Mouse (Mus musculus): ENCODE data around the gene Cep78. TPM values are rescaled to one million over a fixed set of nuclear protein-coding genes. Genes with fewer than 3 reads are reported as not detected.

Cep78 gene
- polyA plus RNA-seq, 1 experiment, result 1.9 TPM

- H3K4me1 ChIP-seq (ENCODE audit: control insufficient read depth, insufficient read depth, insufficient read length), result no peaks in the 10 kb centered on the region
- no peak overlapping the region for H3K27ac ChIP-seq (ENCODE audit: insufficient read depth, low read length)
- H3K4me3 ChIP-seq (ENCODE audit: extremely low read depth, insufficient read depth, insufficient read length), result no peak overlapping the region
- TF ChIP-seq CTCF (IDR thresholded peaks at IDR 0.05; ENCODE audit: extremely low read depth, insufficient read depth, insufficient read length, insufficient replicate concordance) (no peak), POLR2A (IDR thresholded peaks at IDR 0.05; ENCODE audit: low read depth, low read length) (no peak)
- no peaks in the 10 kb centered on the region for H3K27me3 ChIP-seq (ENCODE audit: control insufficient read depth, insufficient read depth, low read length)
- 90% methylated on average over 4 of the region's 4 CpGs for WGBS
- no peak for DNase-seq (ENCODE audit: low read depth in 1 of 2, low spot score in 2 of 2)
- H3K36me3 ChIP-seq (ENCODE audit: control insufficient read depth, insufficient read depth, low read length), result peaks cover 7% of the 10 kb centered on the region
Measured at GRCm38 (mm10) chr19:15973365-15973764, 11.4 kb downstream of the Cep78 start.

- peaks cover 3% of the 10 kb centered on the region; the same call in 1 of the 2 replicates for H3K36me3 ChIP-seq (ENCODE audit: control insufficient read depth, insufficient read depth, low read length)
- no peaks in the 10 kb centered on the region; the same call in 1 of the 2 replicates for H3K4me1 ChIP-seq (ENCODE audit: control insufficient read depth, insufficient read depth, insufficient read length)
- WGBS, result 51% methylated on average over 3 of the region's 3 CpGs
- H3K4me3 ChIP-seq (ENCODE audit: extremely low read depth, insufficient read depth, insufficient read length), result no peak overlapping the region
- H3K27ac ChIP-seq (ENCODE audit: insufficient read depth, low read length), result no peak overlapping the region
- DNase-seq (ENCODE audit: low read depth in 1 of 2, low spot score in 2 of 2), result peak; percentile 23 to 25
- no peaks in the 10 kb centered on the region for H3K27me3 ChIP-seq (ENCODE audit: control insufficient read depth, insufficient read depth, low read length)
- no peak for TF ChIP-seq POLR2A (IDR thresholded peaks at IDR 0.05; ENCODE audit: low read depth, low read length)
- no peak; the same call in 1 of the 2 replicates for TF ChIP-seq CTCF (IDR thresholded peaks at IDR 0.05; ENCODE audit: extremely low read depth, insufficient read depth, insufficient read length, insufficient replicate concordance)
Measured at GRCm38 (mm10) chr19:15965082-15965481, 19.7 kb downstream of the Cep78 start.

GRCm38 (mm10) chr19:15964533-15964932, 20.3 kb downstream of the Cep78 start:
- TF ChIP-seq CTCF (IDR thresholded peaks at IDR 0.05; ENCODE audit: extremely low read depth, insufficient read depth, insufficient read length, insufficient replicate concordance) (no peak), POLR2A (IDR thresholded peaks at IDR 0.05; ENCODE audit: low read depth, low read length) (no peak)
- Histone ChIP-seq H3K36me3 (ENCODE audit: control insufficient read depth, insufficient read depth, low read length) (peaks cover 3% of the 10 kb centered on the region; the same call in 1 of the 2 replicates), H3K27me3 (ENCODE audit: control insufficient read depth, insufficient read depth, low read length) (no peaks in the 10 kb centered on the region), H3K27ac (ENCODE audit: insufficient read depth, low read length) (no peak overlapping the region), H3K4me1 (ENCODE audit: control insufficient read depth, insufficient read depth, insufficient read length) (no peaks in the 10 kb centered on the region; the same call in 1 of the 2 replicates), H3K4me3 (ENCODE audit: extremely low read depth, insufficient read depth, insufficient read length) (no peak overlapping the region)
- WGBS, result 49% methylated on average over 7 of the region's 7 CpGs
- DNase-seq (ENCODE audit: low read depth in 1 of 2, low spot score in 2 of 2), result peak in 1 of 2 experiments; percentile 48

GRCm38 (mm10) chr19:15963011-15963695, 21.6 kb downstream of the Cep78 start:
- H3K4me1 ChIP-seq (ENCODE audit: control insufficient read depth, insufficient read depth, insufficient read length), result no peaks in the 10 kb centered on the region; the same call in 1 of the 2 replicates
- TF ChIP-seq POLR2A (IDR thresholded peaks at IDR 0.05; ENCODE audit: low read depth, low read length), result no peak
- TF ChIP-seq CTCF (IDR thresholded peaks at IDR 0.05; ENCODE audit: extremely low read depth, insufficient read depth, insufficient read length, insufficient replicate concordance), result no peak
- H3K4me3 ChIP-seq (ENCODE audit: extremely low read depth, insufficient read depth, insufficient read length), result no peak overlapping the region
- H3K36me3 ChIP-seq (ENCODE audit: control insufficient read depth, insufficient read depth, low read length), result no peaks in the 10 kb centered on the region
- DNase-seq (ENCODE audit: low read depth in 1 of 2, low spot score in 2 of 2), result no peak
- H3K27me3 ChIP-seq (ENCODE audit: control insufficient read depth, insufficient read depth, low read length), result no peaks in the 10 kb centered on the region
- no peak overlapping the region for H3K27ac ChIP-seq (ENCODE audit: insufficient read depth, low read length)
- WGBS, result 91% methylated on average over 17 of the region's 17 CpGs

- no peaks in the 10 kb centered on the region for H3K27me3 ChIP-seq (ENCODE audit: control insufficient read depth, insufficient read depth, low read length)
Measured at GRCm38 (mm10) chr19:15962313-15962712, 22.5 kb downstream of the Cep78 start.

GRCm38 (mm10) chr19:15950225-15950624, 34.6 kb downstream of the Cep78 start:
- Histone ChIP-seq H3K4me1 (ENCODE audit: control insufficient read depth, insufficient read depth, insufficient read length) (no peaks in the 10 kb centered on the region), H3K4me3 (ENCODE audit: extremely low read depth, insufficient read depth, insufficient read length) (no peak overlapping the region), H3K27ac (ENCODE audit: insufficient read depth, low read length) (no peak overlapping the region), H3K27me3 (ENCODE audit: control insufficient read depth, insufficient read depth, low read length) (no peaks in the 10 kb centered on the region), H3K36me3 (ENCODE audit: control insufficient read depth, insufficient read depth, low read length) (no peaks in the 10 kb centered on the region; the same call in 1 of the 2 replicates)
- no peak for TF ChIP-seq POLR2A (IDR thresholded peaks at IDR 0.05; ENCODE audit: low read depth, low read length)
- no peak for TF ChIP-seq CTCF (IDR thresholded peaks at IDR 0.05; ENCODE audit: extremely low read depth, insufficient read depth, insufficient read length, insufficient replicate concordance)
- DNase-seq (ENCODE audit: low read depth in 1 of 2, low spot score in 2 of 2), result no peak
- 71% methylated on average over 3 of the region's 3 CpGs for WGBS

More at GRCm38 (mm10) chr19:15962313-15962712, 22.5 kb downstream of the Cep78 start:
- no peak for TF ChIP-seq POLR2A (IDR thresholded peaks at IDR 0.05; ENCODE audit: low read depth, low read length)
- TF ChIP-seq CTCF (IDR thresholded peaks at IDR 0.05; ENCODE audit: extremely low read depth, insufficient read depth, insufficient read length, insufficient replicate concordance), result no peak
- DNase-seq (ENCODE audit: low read depth in 1 of 2, low spot score in 2 of 2), result no peak
- Histone ChIP-seq H3K36me3 (ENCODE audit: control insufficient read depth, insufficient read depth, low read length) (no peaks in the 10 kb centered on the region), H3K4me1 (ENCODE audit: control insufficient read depth, insufficient read depth, insufficient read length) (no peaks in the 10 kb centered on the region; the same call in 1 of the 2 replicates), H3K4me3 (ENCODE audit: extremely low read depth, insufficient read depth, insufficient read length) (no peak overlapping the region), H3K27ac (ENCODE audit: insufficient read depth, low read length) (no peak overlapping the region)
- WGBS, result 90% methylated on average over 13 of the region's 13 CpGs

GRCm38 (mm10) chr19:15948867-15949266, 35.9 kb downstream of the Cep78 start:
- Histone ChIP-seq H3K4me3 (ENCODE audit: extremely low read depth, insufficient read depth, insufficient read length) (no peak overlapping the region), H3K36me3 (ENCODE audit: control insufficient read depth, insufficient read depth, low read length) (no peaks in the 10 kb centered on the region), H3K4me1 (ENCODE audit: control insufficient read depth, insufficient read depth, insufficient read length) (no peaks in the 10 kb centered on the region), H3K27me3 (ENCODE audit: control insufficient read depth, insufficient read depth, low read length) (no peaks in the 10 kb centered on the region), H3K27ac (ENCODE audit: insufficient read depth, low read length) (no peak overlapping the region)
- 84% methylated on average over 1 of the region's 1 CpGs for WGBS
- TF ChIP-seq CTCF (IDR thresholded peaks at IDR 0.05; ENCODE audit: extremely low read depth, insufficient read depth, insufficient read length, insufficient replicate concordance) (no peak), POLR2A (IDR thresholded peaks at IDR 0.05; ENCODE audit: low read depth, low read length) (no peak)
- DNase-seq (ENCODE audit: low read depth in 1 of 2, low spot score in 2 of 2), result no peak
